Mouse (Mus musculus) hindbrain, postnatal 0 days (tissue): ENCODE measurements around the gene Anxa5. TPM values are rescaled to one million over a fixed set of nuclear protein-coding genes. Genes with fewer than 3 reads are reported as not detected.

Source experiments
- ATAC-seq: fragments of 200-750 bp; cut with Nextera tagmentation; 2 replicates; pipeline ENCODE4 v1.8.0; 2017; ENCODE audit warnings: mild to moderate bottlenecking, moderate TSS enrichment, moderate library complexity
- DNase-seq: peaks from one replicate; pipeline ENCODE4 v3.0.0-alpha.2; 2015; ENCODE audit warnings: low spot score
- H3K27ac ChIP-seq: fragments of 300-500 bp; sonication (generic); 2 replicates; pipeline ENCODE4 v1.5.1; 2014; ENCODE audit warnings: mild to moderate bottlenecking
- H3K27me3 ChIP-seq: fragments of 300-500 bp; sonication (generic); 2 replicates; pipeline ENCODE4 v1.6.1; 2014; ENCODE audit warnings: low read length, mixed read lengths; ENCODE audit not compliant: insufficient read depth
- H3K36me3 ChIP-seq: fragments of 300-500 bp; sonication (generic); 2 replicates; pipeline ENCODE4 v1.6.1; 2014; ENCODE audit warnings: low read length, mixed read lengths; ENCODE audit not compliant: insufficient read depth
- H3K4me1 ChIP-seq: fragments of 300-500 bp; sonication (generic); 2 replicates; pipeline ENCODE4 v1.6.1; 2014; ENCODE audit warnings: antibody characterized with exemption, low read length, mixed read lengths; ENCODE audit not compliant: insufficient read depth
- H3K4me2 ChIP-seq: fragments of 300-500 bp; sonication (generic); 2 replicates; pipeline ENCODE4 v1.6.1; 2014; ENCODE audit warnings: low read depth, mild to moderate bottlenecking, low read length, moderate library complexity, mixed read lengths
- H3K4me3 ChIP-seq: fragments of 300-500 bp; sonication (generic); 2 replicates; pipeline ENCODE4 v1.5.1; 2014; ENCODE audit warnings: low read length
- H3K9ac ChIP-seq: fragments of 300-500 bp; sonication (generic); replicated peaks from 2 replicates; pipeline ENCODE4 v1.6.1; 2014; ENCODE audit warnings: mild to moderate bottlenecking, low read length, moderate library complexity, mixed read lengths
- H3K9me3 ChIP-seq: fragments of 300-500 bp; sonication (generic); 2 replicates; pipeline ENCODE4 v1.6.1; 2016; ENCODE audit warnings: low read length, mixed read lengths
- CTCF ChIP-seq: IDR thresholded peaks from 2 replicates; pipeline ENCODE4 v1.5.1; 2016; ENCODE audit warnings: antibody characterized with exemption, control low read depth, low read depth
- WGBS: fragments of 180-500 bp; shearing (Covaris S2); extraction: QIAGEN DNeasy Blood & Tissue Kit; methylation state at CpG from one replicate; pipeline ENCODE4 v1.1.7; 2014; 5-methylcytosine and 5-hydroxymethylcytosine counted together
- polyA plus RNA-seq: library from polyadenylated mRNA; unstranded; fragments of >200 nt; fragmentation: Nextera tagmentation; extraction: Ambion mirVana; gene quantifications from 2 replicates; pipeline ENCODE4 v1.2.1, GENCODE M21; 2015
- total RNA-seq: library from RNA; depleted of rRNA; stranded (reverse); fragments of >200 nt; gene quantifications from 2 replicates; pipeline ENCODE4 v1.2.3, GENCODE M21; 2014

The Anxa5 gene
- total and polyA plus RNA-seq, 2 experiments from 2014 or later = 33.5 to 54.0 TPM

GRCm38 (mm10) chr3:36440280-36440679, 35.4 kb downstream of the Anxa5 start:
- no peaks in the 10 kb centered on the region for H3K36me3 ChIP-seq
- no peak overlapping the region for H3K9ac ChIP-seq
- H3K9me3 ChIP-seq = no peaks in the 10 kb centered on the region
- H3K27me3 ChIP-seq = no peaks in the 10 kb centered on the region
- no peaks in the 10 kb centered on the region for H3K4me1 ChIP-seq
- DNase-seq (no peak), ATAC-seq (no peak)
- H3K4me3 ChIP-seq = no peak overlapping the region
- H3K27ac ChIP-seq = no peak overlapping the region
- no peak for TF ChIP-seq CTCF
- no peak overlapping the region for H3K4me2 ChIP-seq
- 73% methylated on average over 4 of the region's 4 CpGs for WGBS

GRCm38 (mm10) chr3:36430360-36430759, 45.3 kb downstream of the Anxa5 start:
- no peaks in the 10 kb centered on the region for H3K36me3 ChIP-seq
- WGBS = 81% methylated on average over 1 of the region's 1 CpGs
- no peak for TF ChIP-seq CTCF
- DNase-seq (no peak), ATAC-seq (no peak)
- H3K9me3 ChIP-seq = no peaks in the 10 kb centered on the region
- H3K4me2 ChIP-seq = no peak overlapping the region
- H3K4me1 ChIP-seq = no peaks in the 10 kb centered on the region
- no peak overlapping the region for H3K9ac ChIP-seq
- H3K4me3 ChIP-seq = no peak overlapping the region
- H3K27me3 ChIP-seq = no peaks in the 10 kb centered on the region
- H3K27ac ChIP-seq = no peak overlapping the region

GRCm38 (mm10) chr3:36427386-36427785, 48.3 kb downstream of the Anxa5 start:
- H3K27me3 ChIP-seq = no peaks in the 10 kb centered on the region
- no peak overlapping the region for H3K27ac ChIP-seq
- DNase-seq = no peak
- no peak for TF ChIP-seq CTCF
- no peaks in the 10 kb centered on the region for H3K4me1 ChIP-seq
- no peak overlapping the region for H3K4me2 ChIP-seq
- no peak for ATAC-seq
- 91% methylated on average over 8 of the region's 8 CpGs for WGBS
- H3K4me3 ChIP-seq = no peak overlapping the region
- no peak overlapping the region for H3K9ac ChIP-seq
- no peaks in the 10 kb centered on the region for H3K36me3 ChIP-seq
- no peaks in the 10 kb centered on the region for H3K9me3 ChIP-seq

- no peak overlapping the region for H3K9ac ChIP-seq
- H3K9me3 ChIP-seq = no peaks in the 10 kb centered on the region
- DNase-seq (no peak), ATAC-seq (no peak)
- TF ChIP-seq CTCF = no peak
- H3K4me2 ChIP-seq = no peak overlapping the region
- H3K27ac ChIP-seq = no peak overlapping the region
- 82% methylated on average over 2 of the region's 2 CpGs for whole genome bisulfite sequencing
- H3K27me3 ChIP-seq = no peaks in the 10 kb centered on the region
- no peaks in the 10 kb centered on the region for H3K36me3 ChIP-seq
- H3K4me3 ChIP-seq = no peak overlapping the region
- no peaks in the 10 kb centered on the region for H3K4me1 ChIP-seq
Measured at GRCm38 (mm10) chr3:36409456-36409855, 66.2 kb downstream of the Anxa5 start.

GRCm38 (mm10) chr3:36406967-36407366, 68.7 kb downstream of the Anxa5 start:
- no peak for TF ChIP-seq CTCF
- H3K36me3 ChIP-seq = no peaks in the 10 kb centered on the region
- H3K9ac ChIP-seq = no peak overlapping the region
- no peak for ATAC-seq
- no peak overlapping the region for H3K4me2 ChIP-seq
- H3K4me3 ChIP-seq = no peak overlapping the region
- no peak for DNase-seq
- H3K4me1 ChIP-seq = no peaks in the 10 kb centered on the region
- no peak overlapping the region for H3K27ac ChIP-seq
- WGBS = 91% methylated on average over 5 of the region's 5 CpGs
- no peaks in the 10 kb centered on the region for H3K27me3 ChIP-seq
- H3K9me3 ChIP-seq = no peaks in the 10 kb centered on the region

GRCm38 (mm10) chr3:36406340-36406739, 69.4 kb downstream of the Anxa5 start:
- 35% methylated on average over 2 of the region's 2 CpGs for WGBS
- no peaks in the 10 kb centered on the region for H3K27me3 ChIP-seq
- no peaks in the 10 kb centered on the region for H3K4me1 ChIP-seq
- TF ChIP-seq CTCF = no peak
- H3K27ac ChIP-seq = no peak overlapping the region
- ATAC-seq (peak; percentile 84), DNase-seq (peak; percentile 76)
- no peaks in the 10 kb centered on the region for H3K9me3 ChIP-seq
- H3K36me3 ChIP-seq = no peaks in the 10 kb centered on the region
- H3K9ac ChIP-seq = no peak overlapping the region
- no peak overlapping the region for H3K4me2 ChIP-seq
- H3K4me3 ChIP-seq = no peak overlapping the region

GRCm38 (mm10) chr3:36401900-36402299, 73.8 kb downstream of the Anxa5 start:
- Histone ChIP-seq H3K4me2 (no peak overlapping the region), H3K4me3 (no peak overlapping the region), H3K9ac (no peak overlapping the region), H3K36me3 (no peaks in the 10 kb centered on the region), H3K9me3 (no peaks in the 10 kb centered on the region), H3K27me3 (no peaks in the 10 kb centered on the region), H3K4me1 (no peaks in the 10 kb centered on the region), H3K27ac (no peak overlapping the region)
- 60% methylated on average over 2 of the region's 2 CpGs for WGBS
- DNase-seq (no peak), ATAC-seq (no peak)
- TF ChIP-seq CTCF = no peak
